Mouse (Mus musculus): ENCODE measurements around the gene Ech1.

DNA sequence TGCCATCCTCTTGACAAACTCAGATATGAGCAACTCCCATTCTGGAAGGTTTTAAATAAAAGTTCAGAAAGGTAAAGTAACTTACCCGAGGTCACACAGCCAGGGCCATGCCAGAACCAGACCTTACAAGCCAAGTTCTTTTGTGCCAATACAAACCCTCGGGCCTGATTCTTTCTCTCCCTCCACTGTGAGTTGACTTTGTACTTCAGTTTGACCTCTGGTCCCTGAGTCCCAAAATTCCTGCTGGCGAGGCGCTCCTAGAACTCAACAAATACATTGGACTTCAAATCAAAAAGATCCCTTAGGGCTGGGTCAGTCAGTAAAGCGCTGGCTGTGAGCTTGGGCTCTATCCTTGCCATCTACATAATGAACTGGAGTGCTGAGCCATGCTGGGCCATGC is 11.9 kb downstream of the Ech1 start:
- TF ChIP-seq CTCF (IDR thresholded peaks at IDR 0.05; ENCODE audit: low read depth) (no peak), EP300 (optimal IDR thresholded peaks at IDR 0.05) (no peak)
